Mouse (Mus musculus) ovary, postnatal 14 days (tissue): Measurements from ENCODE around the gene Cdh13.
A peak's percentile ranks its signal among the peaks of the same experiment; 100 is the strongest.
"Not testable (repeated sequence)": the region's sequence is repeated elsewhere in the genome, so short reads cannot be mapped to it uniquely, and the experiment has no call there.

Source experiments
- DNase-seq: peaks from one replicate; pipeline ENCODE4 v3.0.0; 2022; ENCODE audit warnings: low spot score

Gene Cdh13

DNA sequence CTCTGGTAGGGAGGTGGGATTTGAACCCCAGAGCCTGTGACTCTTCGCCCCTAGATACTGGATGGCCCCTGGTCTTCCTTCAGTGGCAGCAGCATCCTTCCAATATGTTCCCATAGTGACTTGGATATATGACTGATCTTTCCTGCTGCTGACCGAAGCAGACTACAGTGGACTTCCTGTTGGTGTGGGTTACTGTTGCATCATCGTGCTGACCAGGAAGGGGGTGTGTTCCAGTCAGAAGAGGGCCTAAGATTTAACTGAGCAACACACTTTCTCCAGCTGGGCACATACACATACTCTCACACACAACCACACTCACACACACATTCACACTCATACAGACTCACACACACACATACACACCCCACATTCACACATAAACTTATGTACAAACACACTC is 986.0 kb downstream of the Cdh13 start:
- DNase-seq = no peak

DNA sequence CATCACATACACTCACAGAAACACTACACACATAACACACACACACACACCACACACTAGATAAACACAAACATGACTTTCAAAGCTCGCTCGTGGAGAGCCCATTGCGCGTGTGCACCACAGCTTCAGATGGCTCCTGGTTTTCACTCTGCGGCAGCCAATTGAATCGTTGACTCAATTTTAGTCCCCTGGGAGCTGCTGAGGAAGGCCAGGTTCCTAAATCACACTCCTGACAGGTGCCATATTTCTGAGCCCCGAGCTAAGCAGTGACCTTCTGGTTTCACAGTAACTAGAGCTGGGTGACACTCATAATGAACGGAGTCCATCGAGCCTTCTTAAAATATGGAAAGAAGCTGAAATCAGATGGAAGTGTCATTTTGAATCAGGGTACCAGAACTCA is 986.8 kb downstream of the Cdh13 start:
- no peak for DNase-seq

DNA sequence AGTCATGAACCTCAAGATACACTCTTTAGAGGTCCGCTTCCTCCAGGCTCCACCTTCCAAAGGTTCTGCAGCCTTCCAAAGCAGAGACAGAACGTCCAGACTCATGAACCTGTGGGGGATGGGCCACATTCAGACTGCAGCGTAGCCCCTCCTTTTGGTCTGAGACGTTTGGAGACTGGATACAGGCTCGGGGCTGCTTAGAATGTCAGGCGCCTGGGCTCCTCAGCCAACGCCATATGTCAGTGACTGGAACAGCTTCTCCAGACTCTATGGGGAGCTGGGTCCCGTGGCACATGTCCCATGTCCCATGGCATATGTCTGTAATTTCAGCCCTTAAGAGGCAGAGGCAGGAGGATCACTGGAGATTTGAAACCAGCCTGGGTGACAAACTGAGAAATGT is 989.4 kb downstream of the Cdh13 start:
- no peak for DNase-seq

DNA sequence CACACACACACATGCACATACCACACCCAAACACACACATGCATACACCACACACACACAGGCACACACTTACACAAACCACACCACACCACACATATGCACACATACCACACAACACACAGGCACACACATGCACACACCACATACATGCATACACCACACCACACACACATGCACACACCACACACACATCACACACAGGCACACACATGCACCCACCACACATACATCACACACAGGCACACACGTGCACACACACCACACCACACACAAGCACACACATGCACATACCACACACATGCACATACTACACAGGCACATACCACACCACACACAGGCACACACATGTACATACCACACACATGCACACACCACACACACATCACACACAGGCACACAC is 991.9 kb downstream of the Cdh13 start:
- no peak for DNase-seq

DNA sequence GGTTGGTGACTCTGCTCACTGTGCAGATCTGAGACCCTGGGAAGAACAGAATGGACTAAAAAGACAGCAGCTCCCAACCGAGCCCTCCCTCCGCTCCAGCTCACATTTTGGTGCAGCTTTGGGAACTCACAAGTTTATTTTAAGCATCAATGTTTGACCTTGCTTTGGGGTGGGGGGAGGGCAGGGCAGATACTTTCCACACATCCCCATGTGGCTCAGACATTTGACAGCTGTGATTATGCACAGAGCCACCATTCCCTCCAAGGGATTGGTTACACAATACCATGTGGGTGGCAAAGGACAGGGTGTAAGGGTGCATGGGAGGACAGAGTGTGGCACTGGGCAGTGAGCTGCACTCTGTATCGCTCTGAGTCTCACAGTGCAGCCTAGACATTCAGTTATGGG is 993.5 kb downstream of the Cdh13 start:
- DNase-seq = no peak

DNA sequence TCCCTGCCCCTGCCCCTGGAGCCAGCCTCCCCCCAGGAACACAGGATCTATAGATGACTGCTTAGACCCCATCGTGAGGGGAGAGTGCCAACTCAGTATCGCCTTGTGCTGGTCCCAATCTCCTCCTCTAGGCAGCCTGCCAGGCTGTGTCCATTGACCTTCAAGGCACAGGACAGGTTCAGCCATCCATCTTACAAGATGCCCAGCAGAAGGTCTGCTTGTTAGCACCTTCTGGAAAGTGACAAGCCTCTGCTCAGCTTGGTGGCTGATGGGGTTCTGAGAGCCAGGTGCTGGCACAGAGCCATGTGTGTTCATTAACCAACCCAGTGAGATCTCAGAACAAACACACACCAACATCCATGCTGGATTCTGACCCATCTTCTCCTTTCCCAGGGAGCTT is 998.2 kb downstream of the Cdh13 start:
- DNase-seq = no peak

DNA sequence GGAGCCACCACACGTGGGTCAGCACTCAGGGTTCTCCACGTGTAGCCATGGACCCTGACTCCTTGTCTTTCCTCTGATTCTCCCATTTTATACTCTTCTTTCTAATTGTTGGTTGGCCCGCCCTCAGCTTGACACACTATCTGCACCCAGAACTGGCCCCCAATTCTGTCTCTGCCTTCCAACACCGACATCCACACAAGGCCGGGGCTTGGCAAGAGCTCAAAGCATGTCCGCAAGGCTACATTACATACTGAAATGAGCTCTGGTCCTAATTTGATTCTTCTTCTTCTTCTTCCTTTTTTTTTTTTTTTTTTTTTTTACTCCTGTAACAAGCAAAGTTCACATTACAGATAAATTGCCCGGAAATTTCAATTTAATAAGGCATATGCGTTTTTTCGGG is 1001.0 kb downstream of the Cdh13 start:
- no peak for DNase-seq

DNA sequence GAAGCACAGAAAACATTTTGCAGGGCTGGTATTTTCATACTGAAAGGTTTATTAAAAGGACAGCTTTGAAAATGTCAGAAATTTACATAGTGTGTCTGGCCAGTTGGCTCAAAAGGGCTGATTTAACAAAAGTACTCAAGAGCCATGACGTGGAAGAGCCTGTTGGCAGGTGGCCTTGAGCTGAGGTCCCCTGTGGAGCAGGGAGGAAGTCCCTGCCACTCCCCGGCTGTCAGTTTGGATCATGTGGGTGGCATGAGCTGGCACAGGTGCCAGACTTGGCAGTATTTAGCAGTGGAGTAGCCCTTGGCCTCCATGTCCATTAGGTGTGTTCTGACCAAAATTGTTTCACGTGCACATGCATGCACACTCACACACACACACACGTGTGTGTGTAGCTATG is 1001.4 kb downstream of the Cdh13 start:
- no peak for DNase-seq

DNA sequence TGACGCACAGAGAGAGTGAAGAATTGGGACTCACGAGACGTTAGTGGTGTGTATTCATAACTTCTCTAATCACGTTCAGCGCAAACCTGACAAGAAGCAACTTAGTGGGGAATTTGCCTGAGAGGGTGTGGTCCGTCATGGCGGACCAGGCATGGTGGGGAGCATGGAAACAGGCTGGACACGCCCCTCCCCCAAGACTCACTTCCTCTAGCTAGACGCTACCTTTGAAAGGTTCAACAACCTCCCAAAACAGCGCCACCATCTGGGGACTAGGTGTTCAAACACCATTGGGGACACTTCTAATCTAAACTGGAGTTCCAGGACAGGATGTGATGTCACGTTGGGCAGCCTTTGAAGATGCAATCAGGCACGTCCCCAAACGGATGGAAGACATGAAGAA is 1011.9 kb downstream of the Cdh13 start:
- DNase-seq = no peak

DNA sequence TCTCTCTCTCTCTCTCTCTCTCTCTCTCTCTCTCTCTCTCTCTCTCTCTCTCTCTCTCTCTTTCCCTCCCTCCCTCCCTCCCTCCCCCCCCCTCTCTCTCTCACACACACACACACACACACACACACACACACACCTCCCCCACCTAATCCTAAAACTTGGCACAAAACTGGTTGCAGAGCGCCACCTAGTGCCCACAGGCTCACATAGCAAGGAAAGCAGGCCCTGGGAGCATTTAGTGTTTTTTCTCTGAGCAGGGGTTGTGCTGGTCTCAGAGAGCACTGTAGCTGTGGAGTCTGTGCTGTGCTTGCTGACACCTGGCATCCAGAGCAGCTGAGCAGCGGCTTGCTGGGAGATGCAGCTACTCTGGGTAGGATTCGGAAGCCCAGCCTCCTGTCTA is 1014.2 kb downstream of the Cdh13 start:
- peak; percentile 18 for DNase-seq

DNA sequence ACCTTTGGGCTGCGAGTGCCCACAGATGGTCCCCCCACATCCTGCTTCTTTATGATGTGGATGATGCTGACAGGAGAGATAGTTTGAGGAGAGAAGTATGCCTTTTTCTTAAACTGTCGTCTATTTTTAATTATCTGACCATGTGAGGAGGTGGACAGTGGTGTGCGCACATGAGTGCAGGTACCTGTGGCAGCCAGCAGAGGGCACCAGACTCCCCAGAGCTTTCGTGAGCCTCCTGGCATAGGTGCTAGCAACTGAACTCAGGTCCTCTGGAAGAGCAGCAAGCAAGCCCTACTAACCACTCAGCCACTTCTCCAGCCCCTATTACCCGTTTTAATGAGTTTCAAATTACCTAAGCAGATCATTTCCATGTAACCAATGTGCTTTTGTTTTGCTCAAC is 1016.8 kb downstream of the Cdh13 start:
- DNase-seq = no peak

DNA sequence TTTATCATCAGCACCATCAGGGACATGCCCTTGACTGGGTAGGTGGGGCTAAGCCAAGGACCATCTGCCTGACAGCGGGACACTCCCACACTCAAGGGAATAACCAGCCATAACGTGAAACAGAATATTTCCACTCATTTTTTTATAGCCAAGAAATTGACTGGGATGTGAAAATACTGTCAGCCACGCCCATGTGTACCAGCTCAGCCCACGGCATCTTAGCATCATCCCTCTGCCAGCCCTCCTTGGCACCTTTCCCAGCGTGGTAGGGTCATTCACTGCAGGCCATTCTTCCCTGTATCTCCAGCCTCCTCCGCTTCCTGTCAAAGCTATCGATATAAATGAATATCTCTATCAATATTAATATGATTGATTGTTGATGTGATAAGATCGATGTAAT is 1020.7 kb downstream of the Cdh13 start:
- DNase-seq = no peak

DNA sequence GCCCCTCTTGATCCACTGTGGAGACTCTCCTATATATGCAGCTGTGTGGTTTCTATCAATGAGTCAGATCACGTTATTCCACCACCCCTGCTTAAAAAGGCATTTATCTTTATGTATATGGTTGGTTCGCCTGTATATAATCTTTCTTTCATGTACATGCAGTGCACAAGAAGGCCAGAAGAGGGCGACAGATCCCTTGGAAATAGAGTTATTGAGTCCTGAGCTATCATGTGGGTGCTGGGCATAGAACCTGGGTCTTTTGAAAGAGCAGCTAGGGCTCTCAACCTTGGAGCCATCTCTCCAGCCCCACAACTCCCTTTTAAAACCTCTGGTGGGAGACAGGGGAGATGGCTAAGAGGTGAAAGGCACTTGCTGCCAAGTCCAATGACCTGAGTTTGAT is 1027.9 kb downstream of the Cdh13 start:
- no peak for DNase-seq

DNA sequence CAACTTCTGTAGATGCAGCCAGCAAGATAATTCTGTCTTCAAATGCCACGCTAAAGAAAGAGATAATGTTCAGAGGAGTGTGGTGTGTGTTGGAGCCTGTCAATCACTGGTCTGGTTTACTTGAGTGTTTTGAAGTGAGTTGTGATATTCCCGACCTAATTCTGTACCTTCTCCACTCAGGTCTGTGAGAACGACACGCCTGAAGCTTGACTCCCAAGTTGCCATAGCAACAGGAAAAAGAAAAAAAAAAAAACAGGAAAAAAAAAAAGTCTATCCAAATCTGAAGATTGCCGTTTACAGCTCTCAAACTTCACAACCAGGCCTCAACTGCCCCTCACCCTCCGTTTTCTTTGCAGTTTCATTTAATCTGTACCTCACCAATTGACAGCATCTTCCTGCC is 1039.7 kb downstream of the Cdh13 start:
- no peak for DNase-seq

DNA sequence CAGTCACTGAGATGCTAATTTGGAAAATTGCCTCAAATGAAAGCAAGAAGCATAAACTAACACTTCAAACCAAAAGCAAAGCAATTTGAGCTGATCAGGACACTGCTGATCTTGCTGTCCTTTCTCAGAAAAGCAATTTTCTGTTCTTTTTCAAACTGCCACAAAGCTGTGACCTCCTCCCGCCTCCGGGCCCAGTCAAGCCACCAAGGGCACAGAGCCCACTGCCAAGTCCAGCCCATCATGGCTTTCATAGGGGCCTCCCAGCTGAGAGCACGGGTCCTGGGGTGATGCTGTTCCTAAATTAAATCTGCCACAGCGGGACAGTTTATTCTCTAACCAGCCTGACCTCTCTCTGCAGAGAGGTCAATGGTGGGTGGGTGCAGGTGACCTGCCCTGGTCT is 1056.0 kb downstream of the Cdh13 start:
- no peak for DNase-seq

DNA sequence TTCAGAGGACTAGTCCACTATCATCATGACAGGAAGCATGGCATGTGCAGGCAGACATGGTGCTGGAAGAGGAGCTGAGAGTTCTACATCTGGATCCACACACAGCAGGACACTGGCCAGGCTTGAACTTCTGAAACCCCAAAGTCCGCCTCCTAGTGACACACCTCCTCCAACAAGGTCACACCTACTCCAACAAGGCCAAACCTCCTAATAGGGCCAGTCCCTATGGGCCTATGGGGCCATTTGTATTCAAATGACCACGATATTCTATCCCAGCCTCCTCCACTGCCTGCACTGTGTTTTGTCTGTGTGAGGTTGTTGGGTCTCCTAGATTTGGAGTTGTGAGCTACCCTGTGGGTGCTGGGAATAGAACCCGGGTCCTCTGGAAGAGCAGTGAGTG is 1060.1 kb downstream of the Cdh13 start:
- no peak for DNase-seq

DNA sequence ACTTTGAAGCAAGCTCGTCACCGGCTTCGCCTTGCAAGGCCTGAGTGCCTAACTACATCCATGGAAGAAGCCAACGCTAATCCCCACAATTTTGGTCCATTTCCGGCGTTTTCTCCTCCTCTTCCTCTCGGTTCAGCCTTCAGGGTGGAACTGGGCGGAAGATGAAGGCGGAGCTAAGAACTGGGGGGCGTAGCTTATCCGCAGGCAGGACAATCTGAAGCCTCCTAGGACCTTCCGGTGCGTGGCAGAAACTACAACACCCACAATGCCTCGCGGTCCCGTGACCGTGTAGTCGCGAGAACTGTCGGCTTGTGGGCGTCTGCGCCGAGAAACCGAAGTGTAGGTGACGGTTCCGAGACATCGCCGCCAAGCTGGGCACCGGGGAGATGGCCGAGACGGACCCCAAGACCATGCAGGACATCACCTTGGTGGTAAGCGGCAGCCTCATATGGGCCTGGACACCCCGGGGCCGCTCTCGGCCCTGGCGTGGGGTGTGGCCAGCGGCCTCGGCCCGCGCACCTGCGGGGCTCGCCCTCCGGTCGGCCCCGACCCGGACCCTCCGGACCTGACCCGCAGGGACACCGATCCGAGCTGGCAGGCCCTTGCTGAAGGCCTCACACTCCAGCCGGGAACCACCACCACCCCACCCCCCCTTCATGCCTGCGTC is 1060.8 kb downstream of the Cdh13 start, which contains the start of gene Hsbp1:
TSS of gene Hsbp1 (plus strand) at position 299 of the 667 bp plus-strand sequence.
- DNase-seq = peak; percentile 92

DNA sequence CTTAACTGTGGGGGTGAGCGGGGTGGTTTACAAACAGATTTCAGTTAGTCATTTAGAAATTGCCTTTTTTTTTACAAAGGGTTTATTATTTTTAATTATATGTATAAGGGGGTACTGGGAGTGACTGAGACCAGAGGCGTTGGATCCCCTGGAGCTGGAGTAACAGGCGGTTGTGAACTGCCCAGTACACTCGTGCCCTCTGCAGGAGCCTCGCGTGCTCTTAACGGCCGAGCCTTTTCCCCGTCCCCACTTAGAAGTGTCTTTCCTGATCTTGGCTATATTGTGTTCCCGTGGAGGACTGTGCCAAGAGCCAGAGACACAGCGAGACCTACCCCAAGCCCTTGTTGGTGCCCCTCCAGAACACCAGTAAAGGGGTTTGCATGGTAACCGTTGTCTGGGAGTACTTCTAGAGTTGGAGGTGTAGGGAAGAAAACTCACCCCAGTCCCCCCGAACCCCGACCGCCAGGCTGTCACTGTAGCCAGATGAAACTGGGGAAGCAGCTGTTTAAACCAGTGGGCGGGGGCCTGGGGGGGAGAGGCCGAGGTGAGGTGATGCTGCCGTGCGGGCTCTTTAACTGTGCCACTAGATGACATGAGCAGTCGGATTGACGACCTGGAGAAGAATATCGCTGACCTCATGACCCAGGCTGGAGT is 1061.6 kb downstream of the Cdh13 start:
- DNase-seq = no peak

DNA sequence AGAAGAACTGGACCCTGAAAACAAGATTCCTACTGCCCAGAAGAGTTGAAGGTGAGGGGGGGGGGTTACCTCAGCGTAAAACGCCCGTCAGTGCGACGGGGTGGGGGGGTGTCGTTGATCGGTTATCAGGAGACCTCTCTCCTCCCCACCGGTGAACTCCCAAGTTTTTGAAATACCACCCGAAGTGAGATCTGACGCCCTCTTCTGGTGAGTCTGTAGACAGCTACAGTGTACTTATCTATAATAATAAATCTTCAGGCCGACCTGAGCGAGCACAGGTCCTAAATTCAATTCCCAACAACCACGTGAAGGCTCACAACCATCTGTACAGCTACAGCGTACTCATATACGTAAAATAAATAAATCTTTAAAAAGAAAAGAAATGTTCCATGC is 1062.1 kb downstream of the Cdh13 start:
- DNase-seq = no peak

DNA sequence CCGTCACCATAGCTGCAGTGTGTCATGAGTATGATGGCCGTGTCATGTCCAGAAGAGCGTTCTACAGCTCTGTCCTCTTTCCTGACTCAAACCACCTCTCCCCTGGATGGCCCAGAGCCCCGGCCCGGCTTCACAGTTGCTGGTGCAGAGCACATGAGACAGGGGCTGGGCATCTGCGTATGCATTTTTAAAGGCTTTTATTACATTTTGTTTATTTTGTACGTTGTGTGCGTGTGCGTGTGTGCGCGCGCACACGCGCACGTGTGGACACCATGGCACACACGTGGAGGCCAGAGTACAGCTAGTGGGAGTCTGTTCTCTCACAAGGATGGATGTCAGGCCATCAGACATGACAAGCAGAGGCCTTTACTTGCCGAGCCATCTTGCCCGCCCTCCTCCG is 1068.1 kb downstream of the Cdh13 start:
- no peak for DNase-seq

DNA sequence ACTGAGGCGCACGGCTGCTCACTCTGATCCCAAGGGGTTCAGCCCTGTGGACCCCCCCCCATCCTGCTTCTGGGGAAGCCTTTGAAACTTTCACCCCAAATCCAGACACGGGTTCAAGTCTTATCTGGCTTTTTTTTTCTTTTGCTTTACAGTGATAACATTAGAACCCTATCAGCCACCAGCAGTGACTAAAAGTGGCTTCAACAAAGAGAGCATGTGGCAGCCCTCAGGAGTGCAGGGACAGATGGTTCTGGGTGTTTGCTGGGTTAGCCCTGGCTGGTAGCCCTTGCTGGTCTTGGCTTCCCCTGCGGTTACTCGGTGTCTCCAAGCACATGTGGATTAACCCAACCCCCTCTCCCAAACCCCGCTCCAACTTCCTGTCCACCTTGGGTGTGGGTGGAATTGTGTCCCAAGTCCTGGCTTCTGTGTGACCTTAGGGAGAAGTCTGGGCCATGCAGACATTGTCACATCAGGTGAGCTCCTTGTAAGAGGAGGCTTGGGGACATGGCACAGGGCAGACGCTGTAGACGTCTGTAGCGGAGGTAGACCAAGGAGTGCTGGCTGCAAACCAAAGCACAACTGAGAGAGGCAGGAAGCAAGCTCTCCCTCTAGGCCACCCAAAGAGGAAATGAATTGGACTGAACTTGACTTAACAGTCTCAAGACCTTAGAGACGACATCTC is 1069.6 kb downstream of the Cdh13 start:
- DNase-seq = no peak

DNA sequence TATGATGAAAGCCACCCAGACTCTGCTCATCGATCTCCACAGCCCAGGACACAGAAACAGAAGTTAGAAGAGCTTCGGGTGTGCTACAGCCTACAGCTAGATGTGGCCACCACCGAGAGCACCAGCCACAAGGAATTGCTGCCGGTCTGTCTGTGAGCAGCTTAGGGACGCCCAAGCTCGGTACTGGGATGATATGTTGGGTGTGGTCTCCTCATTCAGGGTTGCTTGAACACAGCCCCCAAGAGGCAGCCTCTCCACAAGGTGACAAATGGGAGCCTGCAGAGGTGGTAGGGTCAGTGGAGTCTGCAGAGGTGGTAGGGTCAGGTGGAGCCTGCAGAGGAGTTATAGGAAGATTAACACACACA is 1070.1 kb downstream of the Cdh13 start:
- DNase-seq = no peak

DNA sequence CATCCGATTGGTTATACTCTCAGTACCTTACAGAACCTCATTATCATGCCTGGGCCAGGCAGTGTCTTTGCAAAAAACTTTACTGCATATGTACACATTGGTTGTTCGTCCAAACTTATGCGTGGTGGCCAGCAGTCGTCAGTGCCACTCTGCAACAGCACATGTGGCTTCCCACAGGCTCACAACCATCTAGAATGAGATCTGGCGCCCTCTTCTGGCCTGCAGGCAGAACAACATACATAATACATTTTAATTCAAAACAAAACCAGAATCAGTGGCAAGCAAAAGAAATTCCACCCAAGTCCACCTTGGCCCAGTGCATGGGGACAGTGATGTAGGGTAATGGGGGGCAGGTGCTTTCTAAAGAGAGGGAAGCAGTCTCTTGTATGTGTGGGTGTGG is 1073.1 kb downstream of the Cdh13 start:
- not testable (repeated sequence) for DNase-seq

DNA sequence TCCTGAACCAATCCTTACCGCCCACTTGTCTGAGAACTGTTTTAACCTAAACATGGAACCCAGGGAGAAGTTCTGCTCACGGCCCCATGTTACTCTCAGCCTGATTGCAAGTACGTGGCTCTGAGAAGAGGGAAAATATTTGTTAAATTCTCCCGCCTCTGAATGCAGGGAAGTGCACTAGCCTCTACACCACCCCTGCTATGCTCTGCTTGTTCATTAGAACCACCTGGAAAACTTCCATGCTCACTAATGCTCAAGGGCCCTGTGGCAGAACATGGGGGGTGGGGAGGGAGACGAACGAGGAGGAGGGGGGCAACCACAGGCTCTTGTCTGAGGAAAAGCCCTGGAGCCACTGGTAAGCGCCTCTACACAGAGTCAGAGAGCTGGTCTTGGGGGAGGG is 1074.6 kb downstream of the Cdh13 start:
- no peak for DNase-seq
